Mouse (Mus musculus): ENCODE measurements at regions not wholly inside any gene's neighbourhood (a gene's known extent, or its start where the extent isn't known, plus 50 kb on each side); places are given as distances from the start of the nearest gene placed in this dataset.

DNA sequence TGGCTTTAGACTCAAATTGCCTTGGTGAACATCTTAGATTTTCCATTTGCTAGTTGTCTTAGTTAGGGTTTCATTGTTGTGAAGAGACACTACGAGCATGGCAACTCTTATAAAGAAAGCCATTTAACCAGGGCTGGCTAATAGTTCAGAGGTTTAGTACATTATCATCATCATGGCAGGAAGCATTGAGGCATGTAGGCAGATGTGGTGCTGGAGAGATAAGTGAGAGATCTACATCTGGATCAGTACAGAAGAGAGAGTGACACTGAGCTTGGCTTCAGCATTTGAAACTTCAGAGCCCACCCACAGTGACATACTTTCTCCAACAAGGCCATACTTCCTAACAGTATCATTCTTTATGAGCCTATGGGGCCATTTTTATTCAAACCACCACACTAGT is 127.3 kb upstream of the Opcml start:
- no peak overlapping the region for H3K4me3 ChIP-seq
- no peak overlapping the region for H3K4me2 ChIP-seq (ENCODE audit: low read depth)
- H3K36me3 ChIP-seq (ENCODE audit: control insufficient read depth, insufficient read depth), result no peaks in the 10 kb centered on the region
- no peak for TF ChIP-seq TCF12 (IDR thresholded peaks at IDR 0.05; ENCODE audit: insufficient read depth, poor library complexity, severe bottlenecking)
- TF ChIP-seq MAX (IDR thresholded peaks at IDR 0.05; ENCODE audit: low read depth), result no peak
- TF ChIP-seq CEBPB (IDR thresholded peaks at IDR 0.05; ENCODE audit: insufficient read depth, poor library complexity, severe bottlenecking), result no peak
- no peak for TF ChIP-seq POLR2A (IDR thresholded peaks at IDR 0.05; ENCODE audit: insufficient read length, low read depth)
- no peak for TF ChIP-seq SRF (IDR thresholded peaks at IDR 0.05; ENCODE audit: control insufficient read depth, insufficient read length, low read depth)
- TF ChIP-seq REST (IDR thresholded peaks at IDR 0.05; ENCODE audit: insufficient read depth, insufficient read length), result no peak
- no peak for TF ChIP-seq POLR2AphosphoS2 (IDR thresholded peaks at IDR 0.05; ENCODE audit: insufficient read length, low read depth)
- no peak for TF ChIP-seq MYOG (IDR thresholded peaks at IDR 0.05; ENCODE audit: control insufficient read depth in 1 of 3, insufficient read depth in 1 of 3, insufficient read length in 2 of 3, low read depth in 2 of 3)
- TF ChIP-seq MYOD1 (IDR thresholded peaks at IDR 0.05; ENCODE audit: control insufficient read depth in 1 of 3, insufficient read length in 2 of 3, low read depth in 2 of 3), result no peak
- no peak for TF ChIP-seq TCF3 (IDR thresholded peaks at IDR 0.05; ENCODE audit: insufficient read length, low read depth)
- no peak for TF ChIP-seq E2F4 (IDR thresholded peaks at IDR 0.05; ENCODE audit: insufficient read depth)
- TF ChIP-seq USF1 (IDR thresholded peaks at IDR 0.05; ENCODE audit: low read depth), result no peak
- H3ac ChIP-seq (ENCODE audit: control insufficient read depth, insufficient read length), result no peak overlapping the region
- H3K79me2 ChIP-seq (ENCODE audit: control insufficient read depth, insufficient read depth), result no peaks in the 10 kb centered on the region
- no peaks in the 10 kb centered on the region for H3K27me3 ChIP-seq (ENCODE audit: control insufficient read depth, insufficient read depth, insufficient read length)

DNA sequence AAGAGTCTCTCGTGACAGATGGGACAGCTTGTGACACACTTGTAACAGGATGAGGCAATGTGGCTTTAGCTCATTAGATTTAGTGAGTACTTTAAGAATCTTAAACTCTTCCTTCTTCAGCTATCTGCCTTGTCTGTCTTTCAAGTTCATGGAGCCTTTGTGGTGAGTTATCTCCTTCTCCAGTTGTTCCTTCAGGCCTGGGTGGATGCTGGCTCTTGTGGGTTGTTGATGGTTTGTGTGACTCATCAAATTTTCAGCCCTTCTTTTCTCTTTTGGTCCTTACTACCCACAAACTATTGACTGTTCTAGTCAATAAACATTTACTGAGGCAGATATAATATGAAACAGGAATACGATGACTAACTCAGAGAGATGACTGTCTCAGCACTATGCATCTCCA is 124.9 kb upstream of the Opcml start:
- Histone ChIP-seq H3K36me3 (ENCODE audit: control insufficient read depth, insufficient read depth) (no peaks in the 10 kb centered on the region), H3K27me3 (ENCODE audit: control insufficient read depth, insufficient read depth, insufficient read length) (no peaks in the 10 kb centered on the region), H3ac (ENCODE audit: control insufficient read depth, insufficient read length) (no peak overlapping the region), H3K4me2 (ENCODE audit: low read depth) (no peak overlapping the region), H3K79me2 (ENCODE audit: control insufficient read depth, insufficient read depth) (no peaks in the 10 kb centered on the region), H3K4me3 (no peak overlapping the region)
- no peak for TF ChIP-seq TCF12 (IDR thresholded peaks at IDR 0.05; ENCODE audit: insufficient read depth, poor library complexity, severe bottlenecking)
- TF ChIP-seq SRF (IDR thresholded peaks at IDR 0.05; ENCODE audit: control insufficient read depth, insufficient read length, low read depth), result no peak
- TF ChIP-seq MYOG (IDR thresholded peaks at IDR 0.05; ENCODE audit: control insufficient read depth in 1 of 3, insufficient read depth in 1 of 3, insufficient read length in 2 of 3, low read depth in 2 of 3), result peak in 1 of 3 experiments; percentile 13
- no peak for TF ChIP-seq TCF3 (IDR thresholded peaks at IDR 0.05; ENCODE audit: insufficient read length, low read depth)
- TF ChIP-seq USF1 (IDR thresholded peaks at IDR 0.05; ENCODE audit: low read depth), result no peak
- no peak for TF ChIP-seq MAX (IDR thresholded peaks at IDR 0.05; ENCODE audit: low read depth)

- Histone ChIP-seq H3K27me3 (ENCODE audit: control insufficient read depth, insufficient read depth, insufficient read length) (no peaks in the 10 kb centered on the region), H3K36me3 (ENCODE audit: control insufficient read depth, insufficient read depth) (no peaks in the 10 kb centered on the region), H3K79me2 (ENCODE audit: control insufficient read depth, insufficient read depth) (no peaks in the 10 kb centered on the region), H3K4me3 (no peak overlapping the region), H3K4me2 (ENCODE audit: low read depth) (no peak overlapping the region), H3ac (ENCODE audit: control insufficient read depth, insufficient read length) (no peak overlapping the region)
- TF ChIP-seq POLR2A (IDR thresholded peaks at IDR 0.05; ENCODE audit: insufficient read length, low read depth) (no peak), TCF12 (IDR thresholded peaks at IDR 0.05; ENCODE audit: insufficient read depth, poor library complexity, severe bottlenecking) (no peak), POLR2AphosphoS2 (IDR thresholded peaks at IDR 0.05; ENCODE audit: insufficient read length, low read depth) (no peak)
Observed at GRCm38 (mm10) chr9:27670032-27670740, 120.4 kb upstream of the Opcml start.

DNA sequence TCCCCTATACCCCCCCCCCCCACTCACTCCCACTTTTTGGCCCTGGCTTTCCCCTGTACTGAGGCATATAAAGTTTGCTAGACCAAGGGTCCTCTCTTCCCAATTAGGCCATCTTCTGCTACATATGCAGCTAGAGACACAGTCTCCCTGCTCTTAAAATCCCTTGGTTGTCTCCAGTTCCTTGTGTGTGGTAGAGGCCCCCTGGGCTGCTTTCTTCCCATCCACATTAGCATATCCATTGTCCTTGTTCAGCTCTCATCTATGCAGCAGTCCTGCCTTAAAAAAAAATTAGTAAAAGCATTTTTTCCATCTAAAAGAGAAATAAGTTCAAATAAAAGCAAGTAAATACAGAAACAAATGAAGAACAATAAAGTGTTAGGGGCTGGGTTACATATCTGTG is 105.2 kb upstream of the Opcml start:
- Histone ChIP-seq H3K4me2 (ENCODE audit: low read depth) (no peak overlapping the region), H3K36me3 (ENCODE audit: control insufficient read depth, insufficient read depth) (no peaks in the 10 kb centered on the region), H3K4me3 (no peak overlapping the region), H3ac (ENCODE audit: control insufficient read depth, insufficient read length) (no peak overlapping the region), H3K27me3 (ENCODE audit: control insufficient read depth, insufficient read depth, insufficient read length) (no peaks in the 10 kb centered on the region), H3K79me2 (ENCODE audit: control insufficient read depth, insufficient read depth) (no peaks in the 10 kb centered on the region)
- no peak for TF ChIP-seq TCF3 (IDR thresholded peaks at IDR 0.05; ENCODE audit: insufficient read length, low read depth)
- no peak for TF ChIP-seq SRF (IDR thresholded peaks at IDR 0.05; ENCODE audit: control insufficient read depth, insufficient read length, low read depth)
- TF ChIP-seq E2F4 (IDR thresholded peaks at IDR 0.05; ENCODE audit: insufficient read depth), result no peak
- TF ChIP-seq USF1 (IDR thresholded peaks at IDR 0.05; ENCODE audit: low read depth), result no peak

- H3ac ChIP-seq (ENCODE audit: control insufficient read depth, insufficient read length), result no peak overlapping the region
- H3K4me2 ChIP-seq (ENCODE audit: low read depth), result no peak overlapping the region
- H3K79me2 ChIP-seq (ENCODE audit: control insufficient read depth, insufficient read depth), result no peaks in the 10 kb centered on the region
- H3K36me3 ChIP-seq (ENCODE audit: control insufficient read depth, insufficient read depth), result no peaks in the 10 kb centered on the region
- TF ChIP-seq SRF (IDR thresholded peaks at IDR 0.05; ENCODE audit: control insufficient read depth, insufficient read length, low read depth) (no peak), TCF12 (IDR thresholded peaks at IDR 0.05; ENCODE audit: insufficient read depth, poor library complexity, severe bottlenecking) (no peak), E2F4 (IDR thresholded peaks at IDR 0.05; ENCODE audit: insufficient read depth) (no peak), REST (IDR thresholded peaks at IDR 0.05; ENCODE audit: insufficient read depth, insufficient read length) (no peak), POLR2AphosphoS2 (IDR thresholded peaks at IDR 0.05; ENCODE audit: insufficient read length, low read depth) (no peak), POLR2A (IDR thresholded peaks at IDR 0.05; ENCODE audit: insufficient read length, low read depth) (no peak), MYOG (IDR thresholded peaks at IDR 0.05; ENCODE audit: control insufficient read depth in 1 of 3, insufficient read depth in 1 of 3, insufficient read length in 2 of 3, low read depth in 2 of 3) (no peak), USF1 (IDR thresholded peaks at IDR 0.05; ENCODE audit: low read depth) (no peak), MYOD1 (IDR thresholded peaks at IDR 0.05; ENCODE audit: control insufficient read depth in 1 of 3, insufficient read length in 2 of 3, low read depth in 2 of 3) (no peak), CEBPB (IDR thresholded peaks at IDR 0.05; ENCODE audit: insufficient read depth, poor library complexity, severe bottlenecking) (no peak)
- H3K27me3 ChIP-seq (ENCODE audit: control insufficient read depth, insufficient read depth, insufficient read length), result no peaks in the 10 kb centered on the region
- no peak overlapping the region for H3K4me3 ChIP-seq
Observed at GRCm38 (mm10) chr9:27691616-27692015, 99.0 kb upstream of the Opcml start.

Data from myocyte (in vitro differentiated cells).